Mouse (Mus musculus) lung, postnatal 0 days (tissue): ENCODE results near the gene Ak5.

Experiments used
- CTCF ChIP-seq: IDR thresholded peaks from 2 replicates; pipeline ENCODE4 v1.5.1; 2016; ENCODE audit warnings: antibody characterized with exemption, mild to moderate bottlenecking
- EP300 ChIP-seq: IDR thresholded peaks from 2 replicates; pipeline ENCODE4 v1.6.1; 2016; ENCODE audit warnings: antibody characterized with exemption, mild to moderate bottlenecking, control low read depth

DNA sequence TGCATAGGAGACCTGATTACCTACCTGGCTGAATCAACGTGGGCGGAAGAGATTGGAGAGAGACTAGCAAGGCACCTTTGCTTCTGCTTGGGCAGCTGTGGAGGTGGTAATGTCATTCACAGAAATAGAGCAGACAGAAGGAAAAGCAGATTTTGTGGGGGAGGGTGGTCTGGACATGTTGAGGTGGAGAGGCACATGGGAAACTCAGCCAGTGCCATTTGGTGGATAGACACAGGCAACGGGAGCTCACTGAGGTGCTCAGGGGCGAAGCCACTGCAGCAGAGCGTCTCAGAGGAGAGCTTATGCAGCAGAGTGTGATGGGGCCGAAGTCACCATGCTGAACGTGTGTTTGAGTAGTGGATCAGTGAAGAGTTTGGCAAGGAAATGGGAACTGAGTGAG, 147.1 kb downstream of the Ak5 start:
- TF ChIP-seq CTCF (no peak), EP300 (no peak)
